Mouse (Mus musculus) intestine, postnatal 0 days (tissue): ENCODE measurements at regions not wholly inside any gene's neighbourhood (a gene's known extent, or its start where the extent isn't known, plus 50 kb on each side); places are given as distances from the start of the nearest gene placed in this dataset.

Source experiments
- ATAC-seq: fragments of 200-750 bp; cut with Nextera tagmentation; 2 replicates; pipeline ENCODE4 v1.8.0; 2017; ENCODE audit warnings: mild to moderate bottlenecking, moderate TSS enrichment, moderate library complexity
- H3K27ac ChIP-seq: fragments of 300-500 bp; sonication (generic); 2 replicates; pipeline ENCODE4 v1.5.1; 2014; ENCODE audit warnings: mild to moderate bottlenecking, low read depth, low read length, moderate library complexity
- H3K27me3 ChIP-seq: fragments of 300-500 bp; sonication (generic); replicated peaks from 2 replicates; pipeline ENCODE4 v1.6.1; 2014; ENCODE audit warnings: low read length, mixed read lengths; ENCODE audit not compliant: control insufficient read depth, insufficient read depth
- H3K36me3 ChIP-seq: fragments of 300-500 bp; sonication (generic); 2 replicates; pipeline ENCODE4 v1.6.1; 2014; ENCODE audit warnings: mild to moderate bottlenecking, moderate library complexity; ENCODE audit not compliant: control insufficient read depth, insufficient read depth
- H3K4me1 ChIP-seq: fragments of 300-500 bp; sonication (generic); replicated peaks from 2 replicates; pipeline ENCODE4 v1.6.1; 2014; ENCODE audit warnings: antibody characterized with exemption, low read length, mixed read lengths; ENCODE audit not compliant: control insufficient read depth, insufficient read depth
- H3K4me2 ChIP-seq: fragments of 300-500 bp; sonication (generic); replicated peaks from 2 replicates; pipeline ENCODE4 v1.6.1; 2014; ENCODE audit warnings: low read depth, mild to moderate bottlenecking, moderate library complexity
- H3K4me3 ChIP-seq: fragments of 300-500 bp; sonication (generic); 2 replicates; pipeline ENCODE4 v1.5.1; 2014; ENCODE audit warnings: low read depth, low read length
- H3K9ac ChIP-seq: fragments of 300-500 bp; sonication (generic); 2 replicates; pipeline ENCODE4 v1.6.1; 2014; ENCODE audit warnings: mild to moderate bottlenecking, low read depth, low read length
- H3K9me3 ChIP-seq: fragments of 300-500 bp; sonication (generic); 2 replicates; pipeline ENCODE4 v1.6.1; 2016; ENCODE audit warnings: mixed run types; ENCODE audit not compliant: control insufficient read depth
- CTCF ChIP-seq: sonication (generic); IDR thresholded peaks from 2 replicates; pipeline ENCODE4 v1.5.1; 2016; ENCODE audit warnings: low read depth, mild to moderate bottlenecking, control low read depth, antibody characterized with exemption, moderate library complexity
- WGBS: fragments of 180-500 bp; shearing (Covaris S2); extraction: QIAGEN DNeasy Blood & Tissue Kit; methylation state at CpG from one replicate; pipeline ENCODE4 v1.1.7; 2014; 5-methylcytosine and 5-hydroxymethylcytosine counted together

GRCm38 (mm10) chr11:24226755-24227154 lies 148.9 kb downstream of the Bcl11a start:
- Histone ChIP-seq H3K4me1 (no peaks in the 10 kb centered on the region), H3K4me2 (no peak overlapping the region), H3K36me3 (no peaks in the 10 kb centered on the region), H3K4me3 (no peak overlapping the region), H3K9ac (no peak overlapping the region), H3K27ac (no peak overlapping the region), H3K27me3 (no peaks in the 10 kb centered on the region), H3K9me3 (no peaks in the 10 kb centered on the region)
- ATAC-seq: no peak
- TF ChIP-seq CTCF: no peak
- WGBS: 65% methylated on average over 3 of the region's 3 CpGs

- H3K4me2 ChIP-seq: no peak overlapping the region
- no peak overlapping the region for H3K27ac ChIP-seq
- H3K36me3 ChIP-seq: no peaks in the 10 kb centered on the region
- H3K4me3 ChIP-seq: no peak overlapping the region
- no peak overlapping the region for H3K9ac ChIP-seq
- no peaks in the 10 kb centered on the region for H3K27me3 ChIP-seq
- 65% methylated on average over 11 of the region's 11 CpGs for WGBS
- TF ChIP-seq CTCF: no peak
- H3K4me1 ChIP-seq: no peaks in the 10 kb centered on the region
- H3K9me3 ChIP-seq: no peaks in the 10 kb centered on the region
- no peak; the same call in 1 of the 2 replicates for ATAC-seq
These were observed 155.5 kb downstream of the Bcl11a start for GRCm38 (mm10) chr11:24233376-24233775.

GRCm38 (mm10) chr11:24233821-24234220 lies 156.0 kb downstream of the Bcl11a start:
- 64% methylated on average over 9 of the region's 9 CpGs for WGBS
- no peaks in the 10 kb centered on the region for H3K4me1 ChIP-seq
- no peak overlapping the region for H3K27ac ChIP-seq
- no peak overlapping the region for H3K9ac ChIP-seq
- H3K27me3 ChIP-seq: no peaks in the 10 kb centered on the region
- H3K4me2 ChIP-seq: no peak overlapping the region
- no peak for ATAC-seq
- no peak overlapping the region for H3K4me3 ChIP-seq
- H3K36me3 ChIP-seq: no peaks in the 10 kb centered on the region
- TF ChIP-seq CTCF: no peak
- H3K9me3 ChIP-seq: no peaks in the 10 kb centered on the region

GRCm38 (mm10) chr11:24234422-24234821 lies 156.6 kb downstream of the Bcl11a start:
- TF ChIP-seq CTCF: no peak
- no peaks in the 10 kb centered on the region for H3K36me3 ChIP-seq
- no peaks in the 10 kb centered on the region for H3K27me3 ChIP-seq
- H3K4me2 ChIP-seq: no peak overlapping the region
- H3K9me3 ChIP-seq: no peaks in the 10 kb centered on the region
- 82% methylated on average over 3 of the region's 3 CpGs for WGBS
- H3K4me3 ChIP-seq: no peak overlapping the region
- no peak for ATAC-seq
- H3K4me1 ChIP-seq: no peaks in the 10 kb centered on the region
- no peak overlapping the region for H3K9ac ChIP-seq
- no peak overlapping the region for H3K27ac ChIP-seq

GRCm38 (mm10) chr11:24235326-24235725 lies 157.5 kb downstream of the Bcl11a start:
- WGBS: 79% methylated on average over 4 of the region's 4 CpGs
- H3K27ac ChIP-seq: no peak overlapping the region
- no peaks in the 10 kb centered on the region for H3K9me3 ChIP-seq
- H3K4me3 ChIP-seq: no peak overlapping the region
- H3K27me3 ChIP-seq: no peaks in the 10 kb centered on the region
- H3K36me3 ChIP-seq: no peaks in the 10 kb centered on the region
- H3K9ac ChIP-seq: no peak overlapping the region
- TF ChIP-seq CTCF: no peak
- no peak overlapping the region for H3K4me2 ChIP-seq
- no peaks in the 10 kb centered on the region for H3K4me1 ChIP-seq
- no peak for ATAC-seq

- H3K4me1 ChIP-seq: no peaks in the 10 kb centered on the region
- no peak overlapping the region for H3K9ac ChIP-seq
- H3K4me3 ChIP-seq: no peak overlapping the region
- no peaks in the 10 kb centered on the region for H3K9me3 ChIP-seq
- ATAC-seq: no peak
- H3K27ac ChIP-seq: no peak overlapping the region
- TF ChIP-seq CTCF: no peak
- 73% methylated on average over 6 of the region's 6 CpGs for whole genome bisulfite sequencing
- no peaks in the 10 kb centered on the region for H3K27me3 ChIP-seq
- no peak overlapping the region for H3K4me2 ChIP-seq
- H3K36me3 ChIP-seq: no peaks in the 10 kb centered on the region
These were observed 161.8 kb downstream of the Bcl11a start for GRCm38 (mm10) chr11:24239631-24240030.

- 46% methylated on average over 4 of the region's 4 CpGs for WGBS
- ATAC-seq: 0 out of 2 replicates have a peak, but pooled peaks have one; percentile 31
- Histone ChIP-seq H3K4me3 (no peak overlapping the region), H3K9me3 (no peaks in the 10 kb centered on the region), H3K4me2 (no peak overlapping the region), H3K9ac (no peak overlapping the region), H3K27me3 (no peaks in the 10 kb centered on the region), H3K4me1 (no peaks in the 10 kb centered on the region), H3K27ac (no peak overlapping the region), H3K36me3 (no peaks in the 10 kb centered on the region)
- no peak for TF ChIP-seq CTCF
These were observed 164.2 kb downstream of the Bcl11a start for GRCm38 (mm10) chr11:24242096-24242495.
